Mouse (Mus musculus): ENCODE results near the gene Mrps34.

- no peak for TF ChIP-seq CTCF (IDR thresholded peaks at IDR 0.05; ENCODE audit: low read depth, low read length)
- TF ChIP-seq GATA1 (IDR thresholded peaks at IDR 0.05; ENCODE audit: borderline replicate concordance, low read length): no peak
- TF ChIP-seq POLR2AphosphoS5 (IDR thresholded peaks at IDR 0.05; ENCODE audit: insufficient replicate concordance, low read depth, low read length): peak; percentile 83; the same call in 1 of the 2 replicates
- no peak for TF ChIP-seq TAL1 (conservative IDR thresholded peaks at IDR 0.05; ENCODE audit: low read depth, low read length)
- TF ChIP-seq GATA2 (IDR thresholded peaks at IDR 0.05; ENCODE audit: borderline replicate concordance, low read depth, low read length): no peak
Observed at GRCm38 (mm10) chr17:24849733-24850064, 45.2 kb upstream of the Mrps34 start.
